Mouse (Mus musculus) forebrain, embryonic 11.5 days (tissue): Measurements from ENCODE around the gene Hnrnpc. TPM values are rescaled to one million over a fixed set of nuclear protein-coding genes. Genes with fewer than 3 reads are reported as not detected.

Experiments used
- polyA plus RNA-seq: library from polyadenylated mRNA; unstranded; fragments of >200 nt; fragmentation: Nextera tagmentation; extraction: Ambion mirVana; gene quantifications from 2 replicates; pipeline ENCODE4 v1.2.1, GENCODE M21; 2014

Gene Hnrnpc
- polyA plus RNA-seq, 1 experiment from 2014 or later, result 1,003 TPM

Other genes starting within 250 kb of the Hnrnpc start
- gene Mettl17, start 219.2 kb downstream of the Hnrnpc start, polyA plus RNA-seq, result 48.1 and 60.0 TPM in 2 replicates
- 0.45 and 0.89 TPM in 2 replicates for gene Slc39a2, start 211.1 kb downstream of the Hnrnpc start, polyA plus RNA-seq
- 8.9 and 11.2 TPM in 2 replicates for gene Ndrg2, start 189.9 kb downstream of the Hnrnpc start, polyA plus RNA-seq
- gene Tppp2, start 185.6 kb downstream of the Hnrnpc start, polyA plus RNA-seq, result not detected in 2 replicates
- gene Rnase13, start 181.3 kb downstream of the Hnrnpc start, polyA plus RNA-seq, result not detected in 2 replicates
- 93.3 and 99.7 TPM in 2 replicates for gene Arhgef40, start 119.3 kb downstream of the Hnrnpc start, polyA plus RNA-seq
- gene Tmem253, start 88.4 kb downstream of the Hnrnpc start, polyA plus RNA-seq, result 0.92 and 0.95 TPM in 2 replicates
- 105 and 116 TPM in 2 replicates for gene Zfp219, start 83.3 kb downstream of the Hnrnpc start, polyA plus RNA-seq
- gene Olfr221, start 61.6 kb downstream of the Hnrnpc start, polyA plus RNA-seq, result not detected in 2 replicates
- gene Rpgrip1, start 6.7 kb upstream of the Hnrnpc start, polyA plus RNA-seq, result 108 and 109 TPM in 2 replicates
- gene Supt16, start 93.4 kb upstream of the Hnrnpc start, polyA plus RNA-seq, result 92.3 and 92.8 TPM in 2 replicates
- gene Chd8, start 153.8 kb upstream of the Hnrnpc start, polyA plus RNA-seq, result 55.3 and 62.9 TPM in 2 replicates
- gene Tox4, start 175.1 kb upstream of the Hnrnpc start, polyA plus RNA-seq, result 54.8 and 56.2 TPM in 2 replicates
- 33.5 and 35.8 TPM in 2 replicates for gene Rab2b, start 175.5 kb upstream of the Hnrnpc start, polyA plus RNA-seq
- 59.3 TPM in 2 replicates for gene Mettl3, start 201.1 kb upstream of the Hnrnpc start, polyA plus RNA-seq
- gene Sall2, start 224.7 kb upstream of the Hnrnpc start, polyA plus RNA-seq, result 75.3 and 83.6 TPM in 2 replicates